Mouse (Mus musculus) limb, embryonic 15.5 days (tissue): ENCODE measurements at regions not wholly inside any gene's neighbourhood (a gene's known extent, or its start where the extent isn't known, plus 50 kb on each side); places are given as distances from the start of the nearest gene placed in this dataset.

ENCODE experiments used
- ATAC-seq: fragments of 200-750 bp; cut with Nextera tagmentation; 2 replicates; pipeline ENCODE4 v1.8.0; 2017; ENCODE audit warnings: low read depth, moderate TSS enrichment; ENCODE audit not compliant: insufficient number of reproducible peaks, low FRiP score, low TSS enrichment
- H3K27ac ChIP-seq: fragments of 300-500 bp; sonication (generic); 2 replicates; pipeline ENCODE4 v1.5.1; 2015; ENCODE audit warnings: moderate library complexity, mild to moderate bottlenecking, inconsistent platforms
- H3K27me3 ChIP-seq: fragments of 300-500 bp; sonication (generic); 2 replicates; pipeline ENCODE4 v1.6.1; 2015; ENCODE audit warnings: inconsistent platforms
- H3K36me3 ChIP-seq: fragments of 300-500 bp; sonication (generic); 2 replicates; pipeline ENCODE4 v1.6.1; 2015; ENCODE audit warnings: inconsistent platforms
- H3K4me1 ChIP-seq: fragments of 300-500 bp; sonication (generic); 2 replicates; pipeline ENCODE4 v1.6.1; 2015; ENCODE audit warnings: inconsistent platforms
- H3K4me2 ChIP-seq: fragments of 300-500 bp; sonication (generic); 2 replicates; pipeline ENCODE4 v1.6.1; 2015; ENCODE audit warnings: mild to moderate bottlenecking, inconsistent platforms
- H3K4me3 ChIP-seq: fragments of 300-500 bp; sonication (generic); 2 replicates; pipeline ENCODE4 v1.5.1; 2015; ENCODE audit warnings: mild to moderate bottlenecking, inconsistent platforms
- H3K9ac ChIP-seq: fragments of 300-500 bp; sonication (generic); 2 replicates; pipeline ENCODE4 v1.6.1; 2015; ENCODE audit warnings: inconsistent platforms
- H3K9me3 ChIP-seq: fragments of 300-500 bp; sonication (generic); 2 replicates; pipeline ENCODE4 v1.6.1; 2016; ENCODE audit warnings: inconsistent platforms
- WGBS: fragments of 180-500 bp; shearing (Covaris S2); methylation state at CpG from one replicate; pipeline ENCODE4 v1.1.7; 2015; 5-methylcytosine and 5-hydroxymethylcytosine counted together

DNA sequence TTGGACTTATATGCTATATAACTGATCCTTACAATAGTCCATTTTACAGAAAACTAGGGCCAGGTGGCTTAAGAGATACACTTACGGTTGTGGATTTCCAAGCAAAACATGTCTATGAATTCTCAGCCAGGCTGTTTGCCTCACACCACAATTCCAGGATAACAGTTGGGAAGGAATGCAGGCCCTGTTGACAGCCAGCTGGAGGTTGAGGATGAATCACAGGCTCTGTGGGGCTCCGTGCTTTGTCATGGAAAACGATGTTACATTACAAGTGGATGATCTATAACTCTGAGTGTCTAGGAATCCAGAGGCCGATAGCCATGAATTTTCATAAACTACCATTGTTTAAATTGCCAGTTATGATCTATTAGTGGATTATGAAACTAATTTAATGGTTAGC is 221.9 kb upstream of the Gm6657 start:
- Histone ChIP-seq H3K4me2 (no peak overlapping the region), H3K9me3 (no peaks in the 10 kb centered on the region), H3K9ac (no peak overlapping the region), H3K36me3 (no peaks in the 10 kb centered on the region), H3K27me3 (no peaks in the 10 kb centered on the region), H3K27ac (no peak overlapping the region), H3K4me1 (no peaks in the 10 kb centered on the region), H3K4me3 (no peak overlapping the region)
- no peak for ATAC-seq
- WGBS = 55% methylated on average over 4 of the region's 4 CpGs

DNA sequence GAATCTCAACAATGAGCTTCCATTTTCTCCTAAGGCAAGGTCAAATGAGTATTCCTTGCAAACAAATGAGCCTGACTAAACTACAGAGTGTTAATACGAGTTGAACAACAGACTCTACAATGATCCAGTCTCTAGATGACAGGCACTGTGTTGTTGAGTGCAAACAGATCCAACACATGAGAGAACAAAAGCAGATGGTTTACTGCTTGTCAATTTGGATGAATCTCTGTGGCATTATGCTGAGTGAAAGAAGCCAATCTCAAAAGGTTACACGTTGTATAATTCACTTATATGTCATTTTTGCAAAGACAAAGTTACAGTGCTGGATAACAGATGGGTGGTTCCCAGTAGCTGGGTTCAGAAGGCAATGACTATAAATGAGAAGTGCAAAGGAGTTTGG is 217.1 kb upstream of the Gm6657 start:
- Histone ChIP-seq H3K9ac (no peak overlapping the region), H3K4me3 (no peak overlapping the region), H3K27ac (no peak overlapping the region), H3K36me3 (no peaks in the 10 kb centered on the region), H3K27me3 (no peaks in the 10 kb centered on the region), H3K9me3 (no peaks in the 10 kb centered on the region), H3K4me1 (no peaks in the 10 kb centered on the region), H3K4me2 (no peak overlapping the region)
- no peak for ATAC-seq
- 80% methylated on average over 2 of the region's 2 CpGs for WGBS

DNA sequence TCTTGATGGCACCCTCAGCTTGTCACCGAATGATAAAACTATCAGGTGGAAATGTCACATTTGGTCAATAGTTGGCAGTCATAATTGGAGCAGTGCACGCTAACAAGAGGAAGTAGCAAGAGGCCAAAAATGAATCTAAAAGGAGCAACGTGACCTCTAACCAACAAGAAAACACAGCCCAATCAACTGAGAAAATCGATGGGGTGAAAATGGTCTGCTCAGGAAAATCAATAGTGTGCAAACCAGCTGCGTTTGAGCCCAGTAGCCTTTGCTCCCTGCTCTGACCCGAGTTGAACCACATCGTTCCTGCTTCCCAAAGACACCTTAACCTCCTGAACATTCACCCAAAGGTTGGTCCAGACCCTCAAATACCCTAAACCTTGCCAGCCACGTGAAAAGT is 207.3 kb upstream of the Gm6657 start:
- no peak overlapping the region for H3K9ac ChIP-seq
- 83% methylated on average over 8 of the region's 8 CpGs for WGBS
- H3K27me3 ChIP-seq = no peaks in the 10 kb centered on the region
- H3K4me3 ChIP-seq = no peak overlapping the region
- no peak overlapping the region for H3K27ac ChIP-seq
- H3K4me1 ChIP-seq = no peaks in the 10 kb centered on the region
- H3K9me3 ChIP-seq = no peaks in the 10 kb centered on the region
- no peaks in the 10 kb centered on the region for H3K36me3 ChIP-seq
- no peak for ATAC-seq
- no peak overlapping the region for H3K4me2 ChIP-seq

DNA sequence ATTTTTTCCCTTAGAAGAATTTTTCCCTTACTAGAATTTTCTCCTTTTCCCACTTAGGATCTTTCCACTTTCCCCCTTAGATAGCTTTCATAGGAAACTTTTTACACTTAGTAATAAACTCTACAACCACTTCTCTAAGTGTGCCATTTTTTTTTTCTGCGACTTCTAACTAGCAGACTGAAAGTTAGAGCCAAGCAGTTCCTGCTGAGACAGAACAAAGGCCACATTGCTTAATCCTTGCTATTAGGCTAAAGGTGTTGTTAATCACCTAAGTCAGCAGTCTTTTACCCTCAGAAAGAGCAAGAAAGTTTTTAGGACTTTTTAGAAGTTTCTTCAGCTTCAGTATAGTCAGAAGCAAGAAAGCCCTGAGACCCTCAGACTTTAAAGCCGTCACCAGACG is 204.3 kb upstream of the Gm6657 start:
- no peak overlapping the region for H3K4me3 ChIP-seq
- no peaks in the 10 kb centered on the region for H3K4me1 ChIP-seq
- no peaks in the 10 kb centered on the region for H3K36me3 ChIP-seq
- H3K9me3 ChIP-seq = no peaks in the 10 kb centered on the region
- H3K27me3 ChIP-seq = no peaks in the 10 kb centered on the region
- no peak overlapping the region for H3K4me2 ChIP-seq
- ATAC-seq = no peak
- 24% methylated on average over 3 of the region's 3 CpGs for WGBS
- no peak overlapping the region for H3K27ac ChIP-seq
- H3K9ac ChIP-seq = no peak overlapping the region

DNA sequence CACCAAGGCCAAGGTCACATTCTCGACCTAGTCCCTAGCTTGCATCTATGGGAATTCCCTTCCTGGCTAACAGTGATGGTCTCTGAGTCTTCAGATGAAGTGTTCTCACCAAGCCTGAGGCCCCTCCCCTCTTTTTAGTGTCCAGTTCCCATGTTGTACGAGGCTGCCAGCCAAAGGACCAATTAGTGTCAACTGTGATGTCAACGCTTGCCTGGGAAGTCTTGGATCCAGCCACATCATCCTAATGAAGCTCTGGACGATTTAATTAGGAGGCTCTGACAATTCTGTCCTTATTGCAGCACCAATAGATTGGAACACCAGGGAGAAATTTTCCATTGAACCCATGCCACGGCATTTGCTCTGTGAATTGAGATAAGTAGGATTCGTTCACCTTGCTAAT is 202.4 kb upstream of the Gm6657 start:
- Histone ChIP-seq H3K27me3 (no peaks in the 10 kb centered on the region), H3K4me1 (no peaks in the 10 kb centered on the region), H3K4me2 (no peak overlapping the region), H3K27ac (no peak overlapping the region), H3K9ac (no peak overlapping the region), H3K4me3 (no peak overlapping the region), H3K9me3 (no peaks in the 10 kb centered on the region), H3K36me3 (no peaks in the 10 kb centered on the region)
- no peak for ATAC-seq
- WGBS = 50% methylated on average over 6 of the region's 6 CpGs

DNA sequence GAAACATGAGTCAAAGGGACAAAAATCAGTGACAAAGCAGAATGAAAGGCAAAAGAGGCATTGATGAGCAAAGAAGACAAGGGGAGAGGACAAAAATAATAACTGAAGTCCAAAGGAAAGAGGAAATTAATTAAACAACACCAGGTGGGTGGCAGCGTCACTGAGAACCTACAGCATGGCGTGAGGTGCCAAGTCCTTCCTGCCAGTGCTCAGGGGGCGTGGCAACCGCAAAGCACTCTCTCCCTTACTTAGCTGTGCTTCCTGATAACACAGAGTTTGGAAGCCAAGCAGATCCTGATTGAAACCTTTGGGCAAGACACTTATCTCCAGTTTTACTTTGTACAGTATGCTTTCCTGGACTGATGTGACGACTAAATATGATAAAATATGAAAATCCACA is 199.9 kb upstream of the Gm6657 start:
- no peaks in the 10 kb centered on the region for H3K9me3 ChIP-seq
- H3K4me1 ChIP-seq = no peaks in the 10 kb centered on the region
- no peak overlapping the region for H3K4me3 ChIP-seq
- no peaks in the 10 kb centered on the region for H3K27me3 ChIP-seq
- no peak overlapping the region for H3K27ac ChIP-seq
- H3K9ac ChIP-seq = no peak overlapping the region
- WGBS = 61% methylated on average over 5 of the region's 5 CpGs
- H3K4me2 ChIP-seq = no peak overlapping the region
- no peaks in the 10 kb centered on the region for H3K36me3 ChIP-seq
- ATAC-seq = no peak

DNA sequence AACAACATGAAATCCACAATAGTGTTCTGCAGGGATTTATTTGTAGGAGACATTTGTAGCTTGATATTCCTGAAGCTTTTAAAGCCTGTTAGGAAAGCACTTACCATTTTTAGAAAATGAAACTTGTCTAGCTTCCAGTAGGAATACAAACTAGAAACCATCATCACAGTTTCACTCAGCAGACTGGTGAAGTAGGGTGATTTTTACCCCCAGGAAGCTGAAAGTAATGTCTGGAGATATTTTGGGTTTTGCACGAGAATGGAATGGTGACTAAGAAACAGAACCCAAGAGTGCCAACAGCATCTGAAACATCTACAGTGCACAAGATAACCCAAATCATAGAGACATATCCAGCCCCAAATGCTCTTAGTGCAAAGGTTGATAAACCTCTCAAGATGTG is 196.1 kb upstream of the Gm6657 start:
- H3K27me3 ChIP-seq = no peaks in the 10 kb centered on the region
- H3K9me3 ChIP-seq = no peaks in the 10 kb centered on the region
- no peak for ATAC-seq
- H3K9ac ChIP-seq = no peak overlapping the region
- no peak overlapping the region for H3K27ac ChIP-seq
- no peaks in the 10 kb centered on the region for H3K36me3 ChIP-seq
- WGBS = 91% methylated on average over 1 of the region's 1 CpGs
- no peak overlapping the region for H3K4me3 ChIP-seq
- H3K4me1 ChIP-seq = no peaks in the 10 kb centered on the region
- no peak overlapping the region for H3K4me2 ChIP-seq

DNA sequence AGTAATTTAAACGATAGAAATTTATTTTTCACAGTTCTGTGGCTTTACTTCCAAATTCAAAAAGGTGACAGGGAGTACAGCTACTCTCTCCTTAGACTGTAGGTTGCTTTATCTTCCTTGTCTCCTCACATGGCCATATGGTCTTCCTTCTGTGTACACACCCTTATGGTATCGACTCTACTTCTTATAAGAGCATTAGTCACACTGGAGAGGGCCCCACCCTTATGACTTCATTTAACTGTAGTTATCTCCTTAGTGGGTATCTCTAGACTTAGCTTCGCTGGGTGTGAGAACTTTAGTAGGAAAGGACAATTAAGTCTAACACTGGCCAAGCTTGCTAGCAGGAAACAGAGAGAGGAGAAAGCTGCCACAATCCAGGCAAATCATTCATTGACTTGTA is 193.6 kb upstream of the Gm6657 start:
- no peak overlapping the region for H3K4me3 ChIP-seq
- H3K27me3 ChIP-seq = no peaks in the 10 kb centered on the region
- 82% methylated on average over 3 of the region's 3 CpGs for WGBS
- H3K36me3 ChIP-seq = no peaks in the 10 kb centered on the region
- H3K4me1 ChIP-seq = no peaks in the 10 kb centered on the region
- ATAC-seq = no peak
- H3K9ac ChIP-seq = no peak overlapping the region
- no peak overlapping the region for H3K4me2 ChIP-seq
- no peak overlapping the region for H3K27ac ChIP-seq
- H3K9me3 ChIP-seq = no peaks in the 10 kb centered on the region

DNA sequence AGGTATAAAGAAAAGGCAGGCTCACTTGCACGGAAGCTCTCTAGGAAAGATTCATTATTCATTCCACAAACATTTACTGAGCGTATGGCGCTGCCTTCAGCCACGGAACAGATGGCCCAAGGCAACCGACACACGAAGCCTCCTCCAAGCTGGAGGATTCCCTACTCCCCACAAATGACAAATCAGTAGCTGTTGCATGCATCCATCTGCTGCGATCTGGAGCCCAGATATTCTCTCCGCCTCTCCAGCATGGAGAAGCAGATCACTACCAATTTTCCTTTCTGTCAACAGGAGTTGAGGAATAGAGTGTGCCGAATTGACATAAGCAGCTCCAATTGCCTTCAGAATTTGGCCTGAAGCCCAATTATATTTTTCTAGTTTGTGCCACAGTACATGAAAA is 192.2 kb upstream of the Gm6657 start:
- WGBS = 70% methylated on average over 9 of the region's 9 CpGs
- no peak overlapping the region for H3K27ac ChIP-seq
- H3K4me3 ChIP-seq = no peak overlapping the region
- H3K4me2 ChIP-seq = no peak overlapping the region
- H3K9ac ChIP-seq = no peak overlapping the region
- no peak for ATAC-seq
- H3K4me1 ChIP-seq = no peaks in the 10 kb centered on the region
- no peaks in the 10 kb centered on the region for H3K27me3 ChIP-seq
- H3K9me3 ChIP-seq = no peaks in the 10 kb centered on the region
- no peaks in the 10 kb centered on the region for H3K36me3 ChIP-seq

DNA sequence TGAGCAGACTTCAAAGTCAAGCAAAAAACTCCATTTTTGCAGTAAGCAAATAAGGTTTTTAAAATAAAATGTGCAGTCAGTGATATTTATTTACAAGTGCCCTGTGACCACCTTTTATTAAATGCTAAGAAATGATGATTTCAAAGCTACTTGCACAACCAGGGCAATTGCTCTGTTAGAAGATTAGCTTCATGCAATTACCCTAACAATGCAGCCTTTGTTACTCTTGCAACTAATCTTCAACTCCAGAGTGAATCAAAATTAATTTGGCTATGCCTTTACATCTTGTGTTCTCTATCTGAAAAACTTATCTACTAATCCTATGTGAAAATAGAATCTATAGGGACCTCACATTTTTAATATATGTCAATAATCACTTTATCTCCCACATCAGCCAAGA is 160.3 kb upstream of the Gm6657 start:
- H3K9ac ChIP-seq = no peak overlapping the region
- no peak overlapping the region for H3K4me2 ChIP-seq
- no peaks in the 10 kb centered on the region for H3K9me3 ChIP-seq
- H3K4me1 ChIP-seq = no peaks in the 10 kb centered on the region
- H3K27ac ChIP-seq = no peak overlapping the region
- H3K4me3 ChIP-seq = no peak overlapping the region
- no peaks in the 10 kb centered on the region for H3K27me3 ChIP-seq
- no peaks in the 10 kb centered on the region for H3K36me3 ChIP-seq
- no peak for ATAC-seq

DNA sequence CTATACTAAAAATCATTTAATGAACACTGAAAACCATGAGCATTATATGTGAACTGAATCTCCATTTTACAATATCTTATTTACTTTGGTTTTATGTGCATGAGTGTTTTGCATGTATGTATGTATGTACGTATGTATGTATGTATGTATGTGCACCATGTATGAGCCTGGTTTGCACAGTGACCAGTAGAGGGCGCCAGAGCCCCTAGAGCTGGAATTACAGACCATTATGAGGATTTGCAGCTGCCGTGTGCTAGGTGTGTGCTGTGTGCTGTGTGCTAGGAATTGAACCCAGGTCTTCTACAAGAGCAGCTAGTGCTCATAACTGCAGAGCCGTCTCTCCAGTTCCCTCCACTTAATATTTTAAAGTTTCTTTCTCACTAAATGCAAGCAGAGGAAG is 147.5 kb upstream of the Gm6657 start:
- H3K4me2 ChIP-seq = no peak overlapping the region
- WGBS = 75% methylated on average over 4 of the region's 4 CpGs
- no peaks in the 10 kb centered on the region for H3K4me1 ChIP-seq
- H3K4me3 ChIP-seq = no peak overlapping the region
- no peaks in the 10 kb centered on the region for H3K27me3 ChIP-seq
- no peaks in the 10 kb centered on the region for H3K9me3 ChIP-seq
- H3K9ac ChIP-seq = no peak overlapping the region
- no peak for ATAC-seq
- no peaks in the 10 kb centered on the region for H3K36me3 ChIP-seq
- H3K27ac ChIP-seq = no peak overlapping the region

DNA sequence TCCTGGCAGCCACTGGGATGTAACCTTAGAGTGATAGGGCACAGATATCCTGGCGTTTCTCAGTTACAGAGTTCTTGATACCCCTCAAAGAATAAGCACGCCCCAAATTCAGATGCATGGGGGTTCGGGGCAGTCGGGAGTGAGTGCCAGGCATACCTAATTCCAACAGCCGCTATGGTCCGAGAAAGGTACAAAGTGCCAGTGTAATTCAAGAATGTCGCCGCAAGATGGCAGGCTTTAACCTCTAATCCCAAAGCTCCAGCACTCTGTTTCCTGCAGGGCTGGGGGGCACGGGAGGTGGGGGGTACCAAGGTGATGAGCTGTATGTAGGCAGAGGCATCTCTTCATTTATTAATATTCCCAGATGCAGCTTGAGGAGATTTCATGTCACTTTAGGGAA is 138.1 kb upstream of the Gm6657 start:
- ATAC-seq = no peak
- Histone ChIP-seq H3K36me3 (no peaks in the 10 kb centered on the region), H3K4me1 (no peaks in the 10 kb centered on the region; the same call in 1 of the 2 replicates), H3K27ac (no peak overlapping the region), H3K9ac (no peak overlapping the region), H3K4me3 (no peak overlapping the region), H3K9me3 (no peaks in the 10 kb centered on the region), H3K4me2 (peak overlapping the region; percentile 34; the same call in 1 of the 2 replicates), H3K27me3 (peaks cover 10% of the 10 kb centered on the region)
- whole genome bisulfite sequencing = 2% methylated on average over 9 of the region's 9 CpGs

DNA sequence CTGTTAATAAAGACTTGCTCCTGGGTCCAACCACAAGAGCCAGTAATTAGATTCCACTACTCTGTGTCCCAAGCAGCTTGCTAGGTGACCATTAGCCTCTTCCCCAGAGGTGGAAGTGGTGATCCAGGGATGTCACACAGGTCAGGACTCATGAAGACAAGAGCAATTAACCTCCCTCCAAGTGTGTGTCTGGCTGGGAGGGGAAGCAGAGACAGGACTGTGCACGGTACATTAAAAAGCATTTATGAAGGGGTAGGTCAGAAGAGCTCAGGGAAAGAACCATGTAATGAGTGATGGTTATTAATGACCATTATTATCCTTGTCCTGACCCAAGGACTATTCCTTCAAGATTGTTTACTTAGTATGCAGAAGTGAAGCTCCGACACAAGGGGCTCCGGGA is 136.9 kb upstream of the Gm6657 start:
- WGBS = 74% methylated on average over 3 of the region's 3 CpGs
- Histone ChIP-seq H3K4me1 (no peaks in the 10 kb centered on the region; the same call in 1 of the 2 replicates), H3K9ac (no peak overlapping the region), H3K9me3 (no peaks in the 10 kb centered on the region), H3K4me2 (no peak overlapping the region), H3K4me3 (no peak overlapping the region), H3K27me3 (peaks cover 10% of the 10 kb centered on the region), H3K27ac (no peak overlapping the region), H3K36me3 (no peaks in the 10 kb centered on the region)
- ATAC-seq = no peak
